Mouse (Mus musculus) embryo, embryonic 11 days (tissue): Measurements from ENCODE around the gene Zfp652.
"Not testable (repeated sequence)": the region's sequence is repeated elsewhere in the genome, so short reads cannot be mapped to it uniquely, and the experiment has no call there.

Experiments
- DNase-seq: peaks from one replicate; pipeline ENCODE4 v3.0.0-alpha.2; 2015

Zfp652 gene

DNA sequence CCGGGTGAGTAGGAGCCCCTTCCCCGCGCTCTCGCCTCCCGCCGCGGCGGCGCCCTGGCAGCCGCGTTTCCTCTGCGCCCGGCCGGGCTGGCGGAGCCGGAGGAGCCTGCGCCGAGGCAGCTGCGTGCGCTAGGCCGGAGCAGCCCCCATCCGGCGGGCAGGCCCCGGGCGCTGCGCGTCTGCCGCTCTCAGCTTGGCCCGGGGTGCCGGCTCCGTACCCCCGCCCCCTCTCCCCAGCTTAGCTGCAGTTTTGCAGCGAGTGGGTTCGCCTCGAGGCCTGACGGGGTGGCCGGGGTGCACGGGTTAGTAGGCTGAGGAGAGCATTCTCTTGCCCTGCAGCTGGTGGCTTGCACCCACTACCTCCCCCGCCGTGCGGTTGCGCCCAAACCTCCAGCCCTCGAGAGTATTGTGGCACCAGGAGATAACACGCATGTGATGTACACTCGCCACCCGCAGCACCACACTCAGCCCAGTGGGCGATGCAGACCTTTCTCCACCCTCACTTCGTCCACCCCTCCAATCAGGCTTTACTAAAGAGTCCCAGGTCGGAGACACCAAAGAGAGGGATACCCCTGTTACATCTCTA is 845 bp downstream of the Zfp652 start:
- peak; percentile 72 for DNase-seq

DNA sequence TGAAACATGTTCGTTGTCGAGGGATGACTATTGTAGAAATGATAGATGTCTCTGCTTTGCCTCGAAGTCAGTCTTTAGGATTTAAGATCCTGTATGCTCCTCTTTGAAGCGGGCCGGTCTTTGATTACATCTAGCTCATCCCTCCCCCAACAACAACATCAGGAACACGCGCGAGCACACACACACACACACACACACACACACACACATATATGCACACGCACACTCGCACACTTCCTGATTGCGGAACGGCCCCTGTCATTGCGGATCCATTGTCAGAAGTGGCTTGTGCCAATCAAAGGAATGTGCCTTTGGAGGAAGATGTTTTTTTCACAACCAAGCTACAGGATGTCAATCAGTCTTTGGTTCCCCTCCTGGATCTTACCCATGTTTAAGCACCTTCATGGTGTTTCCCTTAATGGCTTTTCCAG is 1.4 kb downstream of the Zfp652 start:
- peak; percentile 37 for DNase-seq

DNA sequence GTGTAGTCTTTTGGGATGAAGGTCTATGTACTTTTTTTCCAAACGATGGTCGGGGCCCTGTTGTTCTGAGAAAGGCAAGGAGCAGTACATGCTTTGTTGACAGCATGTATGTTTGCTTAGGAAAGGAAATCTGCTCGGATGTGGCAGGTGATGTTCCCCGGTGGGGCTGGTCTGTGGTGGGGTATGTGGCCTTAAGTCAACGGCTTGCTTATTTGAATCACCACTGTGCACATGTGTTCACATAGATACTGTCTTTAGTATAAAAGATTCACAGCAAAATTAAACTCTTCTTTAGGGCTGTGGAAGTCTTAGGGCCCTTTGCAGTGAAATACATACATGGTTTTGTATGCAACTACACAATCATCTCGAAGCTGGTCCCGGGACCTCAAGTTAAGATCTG is 1.9 kb downstream of the Zfp652 start:
- no peak for DNase-seq

DNA sequence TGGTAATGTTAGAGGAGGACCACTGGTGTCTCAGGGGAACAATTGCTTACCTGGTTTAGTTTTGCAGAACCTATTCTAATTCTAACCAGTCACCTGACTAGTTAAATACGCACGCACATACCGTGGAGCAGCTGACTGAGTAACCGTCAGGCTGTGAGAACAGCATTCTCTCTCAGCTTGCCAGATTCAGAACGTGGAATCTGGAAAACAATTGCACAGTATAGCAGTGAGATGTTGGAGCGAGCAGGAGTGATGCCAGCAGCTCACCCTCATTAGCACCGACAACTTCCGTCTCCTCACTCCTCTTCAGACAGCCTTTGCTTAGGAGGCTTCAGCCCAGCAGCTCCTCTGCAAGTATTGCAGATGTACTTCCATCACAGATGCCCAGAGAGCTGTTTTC is 3.7 kb downstream of the Zfp652 start:
- DNase-seq, result no peak

DNA sequence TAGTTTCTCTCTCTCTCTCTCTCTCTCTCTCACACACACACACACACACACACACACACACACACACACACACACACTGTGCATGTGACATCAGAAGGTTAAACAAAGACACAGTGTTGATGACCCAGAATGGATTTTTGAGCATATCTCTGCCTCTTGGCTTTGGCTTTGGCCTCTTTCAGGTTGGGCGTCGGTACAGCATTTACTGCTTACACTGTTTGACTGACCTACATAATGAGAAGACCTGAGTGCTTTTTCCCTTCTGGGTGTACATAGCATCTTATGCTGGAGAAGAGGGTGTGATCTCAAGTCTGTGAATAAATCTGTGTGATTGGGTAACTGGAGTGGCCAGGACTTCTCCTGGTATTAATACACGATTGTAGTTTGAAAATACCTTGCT is 6.9 kb downstream of the Zfp652 start:
- DNase-seq, result no peak

DNA sequence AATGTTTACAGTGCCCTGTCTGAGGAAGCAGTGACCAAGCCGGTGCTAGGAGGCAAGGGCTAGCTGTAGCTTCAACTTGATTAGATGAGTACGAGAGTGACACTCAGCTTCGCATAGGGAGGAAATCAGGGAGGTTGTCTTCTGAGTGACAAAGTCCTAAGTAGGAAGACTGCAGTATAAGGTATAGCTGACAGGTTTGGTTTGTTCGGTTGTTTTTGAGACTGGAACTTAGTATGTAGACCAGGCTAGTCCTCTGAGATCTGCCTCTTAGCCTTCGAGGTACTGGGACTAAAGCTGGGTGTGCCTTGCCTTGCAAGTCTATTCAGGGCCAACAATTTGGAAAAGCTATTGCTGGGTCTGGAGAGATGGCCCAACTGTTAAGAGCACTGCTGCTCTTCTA is 10.8 kb downstream of the Zfp652 start, which contains the start of gene B130006D01Rik:
TSS of gene B130006D01Rik (plus strand) at position 301 of the 400 bp plus-strand sequence.
- no peak for DNase-seq

DNA sequence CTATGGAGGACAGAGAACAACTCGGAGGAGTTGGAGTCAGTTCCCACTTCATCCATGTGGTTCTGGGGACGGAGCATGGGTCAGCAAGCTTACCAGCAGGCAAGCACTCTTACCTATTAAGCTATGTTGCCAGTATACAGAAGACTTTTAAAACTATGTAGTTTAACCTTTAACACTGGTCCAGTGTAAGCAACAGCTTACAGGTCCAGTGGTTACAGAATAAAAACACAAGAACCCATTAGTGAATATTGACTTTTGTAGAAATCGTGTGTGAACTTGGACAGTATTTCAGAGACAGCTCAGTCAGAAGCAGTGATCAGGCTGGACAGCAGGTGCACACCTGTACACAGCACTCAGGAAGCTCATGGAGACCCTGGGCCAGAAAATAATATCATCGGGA is 12.0 kb downstream of the Zfp652 start:
- no peak for DNase-seq

DNA sequence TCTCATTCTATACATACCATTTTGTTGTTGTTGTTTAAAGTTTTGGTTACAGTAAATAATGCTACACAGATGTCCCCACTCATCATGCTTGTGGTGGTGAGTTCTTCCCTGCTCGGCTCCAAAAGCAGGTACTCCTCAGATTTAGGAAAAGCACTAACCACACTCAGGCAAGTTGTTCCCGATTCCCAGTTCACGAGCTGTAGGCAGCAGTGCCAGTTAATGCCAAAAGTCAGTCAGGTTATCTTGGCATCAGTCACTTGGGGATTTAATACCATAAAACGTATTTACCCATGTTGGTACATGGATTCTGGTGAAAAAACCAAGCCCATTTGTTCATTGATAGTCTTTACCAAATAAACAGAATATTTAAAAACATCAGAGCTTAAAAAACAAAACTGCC is 13.7 kb downstream of the Zfp652 start:
- DNase-seq, result no peak

DNA sequence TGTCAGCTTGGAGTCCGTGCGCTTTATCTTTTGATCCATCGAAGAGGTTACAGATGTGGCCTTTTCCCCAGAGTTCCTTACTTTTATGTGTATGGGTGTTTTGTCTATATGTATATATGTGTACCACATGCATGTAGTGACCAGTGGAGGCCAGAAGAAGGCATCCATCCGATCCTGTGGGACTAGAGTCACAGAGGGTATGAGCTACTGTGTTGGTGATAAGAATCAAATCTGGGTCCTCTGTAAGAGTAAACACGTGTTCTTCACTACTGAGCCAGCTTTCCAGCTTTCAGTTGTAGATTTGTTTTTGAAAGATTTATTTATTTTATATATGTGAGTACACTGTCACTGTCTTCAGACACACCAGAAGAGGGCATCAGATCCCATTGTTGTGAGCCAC is 15.5 kb downstream of the Zfp652 start:
- no peak for DNase-seq

DNA sequence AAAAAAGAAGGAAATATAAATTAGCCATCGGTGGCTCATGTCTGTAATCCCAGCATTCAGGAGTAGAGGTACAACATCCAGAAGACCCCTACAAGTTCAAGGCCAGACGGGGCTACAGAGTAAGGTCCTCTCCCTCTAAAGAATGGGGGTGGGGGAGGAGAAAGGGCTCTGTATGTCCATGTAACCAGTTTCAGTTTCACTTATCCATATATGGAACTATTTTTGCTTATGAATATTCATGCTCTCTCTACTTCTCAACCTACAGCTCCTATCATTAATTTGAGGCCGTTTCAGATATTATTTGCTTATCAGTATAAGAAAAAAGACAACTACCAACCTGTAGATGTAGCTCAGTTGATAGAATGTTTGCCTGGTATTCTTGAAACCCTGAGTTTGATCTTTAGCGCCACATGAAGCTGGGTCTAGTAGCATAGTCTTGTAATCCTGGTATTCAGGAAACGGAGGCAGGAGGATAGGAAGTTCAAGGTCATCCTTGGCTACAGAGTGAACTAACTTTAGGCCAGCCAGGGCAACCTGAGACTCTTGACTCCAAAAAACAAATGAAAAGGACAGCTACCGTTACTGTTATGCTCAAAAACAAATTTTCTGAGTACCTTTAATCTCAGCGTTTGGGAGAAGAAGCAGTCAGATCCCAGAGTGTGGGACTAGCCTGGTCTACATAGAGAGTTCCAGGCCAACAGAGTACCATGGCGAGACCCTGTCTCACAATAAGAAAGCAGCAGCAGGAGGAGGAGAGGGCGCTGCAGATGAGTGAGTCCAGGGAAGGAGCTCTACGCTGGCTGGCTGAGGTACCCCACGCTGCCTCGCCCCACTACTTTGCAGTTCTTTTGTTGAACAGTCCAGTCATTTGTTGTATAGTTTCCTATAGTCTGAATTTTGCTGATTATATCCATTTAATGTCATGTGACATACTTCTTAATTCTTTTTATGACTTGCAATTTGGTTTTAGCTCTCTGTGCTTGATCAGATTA is 16.7 kb downstream of the Zfp652 start:
- DNase-seq, result no peak

DNA sequence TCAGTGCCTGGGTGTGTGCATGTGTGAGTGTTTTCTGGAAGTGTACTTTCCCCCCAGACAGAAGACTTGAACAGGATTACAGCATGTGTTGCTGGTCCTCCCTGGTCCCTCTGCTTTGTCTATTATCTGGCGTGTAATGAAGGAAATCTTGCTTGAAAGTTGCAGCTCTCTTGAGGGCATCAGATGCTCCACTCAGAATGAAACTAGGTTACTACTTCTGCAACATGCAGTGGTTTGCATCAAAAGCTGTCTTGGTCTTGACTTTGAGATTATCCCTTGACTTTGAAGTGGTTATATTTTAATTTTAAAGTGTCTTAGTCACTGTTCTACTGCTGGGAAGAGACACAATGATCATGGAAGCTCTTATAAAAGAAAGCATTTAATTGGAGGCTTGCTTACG is 22.0 kb downstream of the Zfp652 start:
- DNase-seq, result no peak

DNA sequence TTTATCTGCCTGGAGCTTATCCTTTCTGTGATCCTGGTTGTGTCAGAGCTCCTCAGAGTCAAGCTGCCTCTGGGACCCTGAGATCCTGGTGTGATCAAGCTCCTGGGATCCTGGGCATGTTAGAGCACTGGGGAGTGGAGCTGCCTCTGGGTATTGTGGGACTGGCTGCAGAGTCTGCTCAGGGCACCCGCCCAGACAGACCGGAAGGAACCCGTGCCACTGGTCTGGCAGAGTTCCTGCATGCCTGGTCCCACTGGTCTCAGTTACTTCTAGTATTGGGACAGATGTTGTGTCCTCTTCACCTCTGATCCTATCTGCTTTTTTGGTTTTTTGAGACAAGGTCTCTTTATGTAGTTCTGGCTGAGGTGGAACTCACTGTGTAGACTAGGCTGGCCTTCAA is 25.3 kb downstream of the Zfp652 start:
- DNase-seq, result no peak

DNA sequence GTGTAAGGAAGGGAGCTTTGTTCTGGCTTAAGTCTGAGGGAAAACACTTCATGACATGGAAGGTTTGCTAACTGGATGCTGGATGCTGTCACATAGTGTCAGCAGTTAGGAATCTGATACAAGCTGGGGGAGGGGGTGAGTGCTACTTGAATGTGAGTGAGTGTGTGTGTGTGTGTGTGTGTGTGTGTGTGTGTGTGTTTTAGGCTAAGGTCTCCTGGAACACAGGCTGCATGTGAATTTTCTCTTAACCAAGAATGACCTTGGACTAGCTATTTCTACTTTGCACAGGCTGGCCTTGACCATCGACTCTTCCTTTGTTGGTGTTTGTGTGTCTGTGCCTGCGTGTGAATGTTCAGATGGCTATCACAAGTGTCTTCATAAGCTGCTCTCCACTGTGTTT is 32.0 kb downstream of the Zfp652 start:
- DNase-seq, result no peak

DNA sequence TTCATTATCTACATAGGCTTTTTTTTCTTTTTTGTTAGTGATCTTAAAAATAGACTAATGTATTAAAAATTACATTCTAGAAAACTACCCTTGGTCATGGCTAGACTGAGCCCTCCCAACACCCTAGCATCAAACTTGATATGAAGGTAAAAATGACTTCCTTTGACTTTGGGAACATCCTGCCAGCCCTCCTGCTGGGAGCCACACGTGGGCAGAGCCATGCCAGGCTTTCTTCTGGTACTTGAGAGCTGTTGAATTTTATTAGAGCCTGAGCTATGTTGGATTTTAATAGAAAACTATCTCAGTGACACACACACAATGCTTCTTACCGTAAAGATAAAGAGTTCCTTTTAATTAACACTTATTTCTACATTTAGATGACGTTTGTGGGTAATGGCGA is 34.3 kb downstream of the Zfp652 start:
- DNase-seq, result no peak

DNA sequence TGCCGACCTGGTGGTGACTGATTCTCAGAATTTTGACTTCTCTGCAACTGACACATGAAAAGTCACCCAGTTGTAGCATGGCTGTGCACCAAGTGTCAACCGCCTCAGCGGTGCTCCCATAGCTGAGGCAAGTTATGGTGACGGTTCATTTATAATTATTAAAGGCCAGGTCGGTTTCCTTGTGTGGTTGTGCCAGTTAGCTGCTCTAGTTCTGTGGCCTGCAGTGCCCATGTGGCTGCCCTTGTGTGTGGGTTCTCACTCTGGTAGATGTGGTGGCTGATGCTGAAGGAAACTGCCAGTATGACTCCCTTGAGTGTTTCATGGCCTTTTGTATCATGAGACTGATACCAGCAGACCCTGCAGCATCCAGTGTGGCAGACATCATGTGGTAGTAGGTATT is 35.9 kb downstream of the Zfp652 start:
- no peak for DNase-seq

DNA sequence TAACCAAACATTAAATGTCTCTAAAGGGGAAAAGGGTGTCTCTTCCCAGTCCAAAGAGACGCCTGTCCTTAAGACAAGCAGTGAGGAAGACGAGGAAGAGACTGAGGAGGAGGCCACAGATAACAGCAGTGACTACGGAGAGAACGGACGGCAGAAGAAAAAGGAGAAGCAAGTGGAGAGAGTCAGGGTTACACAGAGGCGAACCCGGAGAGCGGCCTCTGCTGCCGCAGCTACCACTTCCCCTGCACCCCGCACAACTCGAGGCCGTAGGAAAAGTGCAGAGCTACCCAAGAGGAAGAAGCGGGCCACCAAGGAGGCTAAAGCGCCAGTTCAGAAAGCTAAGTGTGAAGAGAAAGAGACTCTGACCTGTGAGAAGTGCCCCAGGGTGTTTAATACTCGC is 37.1 kb downstream of the Zfp652 start:
- no peak for DNase-seq

DNA sequence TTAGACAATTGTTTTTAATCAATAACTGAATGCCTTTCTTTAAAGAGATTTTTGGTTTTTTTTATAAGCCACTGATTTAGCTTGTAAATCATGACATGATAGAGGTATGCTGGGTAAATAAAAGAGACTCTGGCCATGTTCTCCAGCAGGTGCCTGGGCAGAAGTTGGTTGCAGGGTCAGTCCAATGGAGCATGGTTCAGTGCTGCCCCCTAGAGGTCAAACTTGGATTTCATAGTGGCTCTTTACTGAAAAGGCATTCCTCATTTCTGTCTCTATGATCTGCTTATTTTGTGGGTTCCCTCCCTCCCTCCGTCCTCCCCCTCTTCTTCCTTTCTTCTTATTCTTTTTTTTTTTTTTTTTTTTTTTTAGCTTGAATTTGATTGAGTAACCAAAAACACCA is 38.5 kb downstream of the Zfp652 start:
- DNase-seq, result peak; percentile 78

DNA sequence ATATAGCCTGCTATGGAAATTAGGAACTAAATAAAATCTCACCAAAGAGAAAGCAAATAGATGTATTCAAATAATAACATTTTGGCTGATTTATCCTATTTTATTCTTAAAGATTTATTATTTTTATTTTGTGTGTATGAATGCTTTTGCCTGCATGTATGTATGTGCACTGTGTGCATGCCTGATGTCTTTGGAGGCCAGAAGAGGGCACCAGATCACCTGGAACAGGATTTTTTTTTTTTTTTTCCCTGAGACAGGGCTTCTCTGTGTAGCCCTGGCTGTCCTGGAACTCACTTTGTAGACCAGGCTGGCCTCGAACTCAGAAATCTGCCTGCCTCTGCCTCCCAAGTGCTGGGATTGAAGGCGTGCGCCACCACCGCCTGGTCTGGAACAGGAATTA is 42.7 kb downstream of the Zfp652 start:
- DNase-seq, result not testable (repeated sequence)

DNA sequence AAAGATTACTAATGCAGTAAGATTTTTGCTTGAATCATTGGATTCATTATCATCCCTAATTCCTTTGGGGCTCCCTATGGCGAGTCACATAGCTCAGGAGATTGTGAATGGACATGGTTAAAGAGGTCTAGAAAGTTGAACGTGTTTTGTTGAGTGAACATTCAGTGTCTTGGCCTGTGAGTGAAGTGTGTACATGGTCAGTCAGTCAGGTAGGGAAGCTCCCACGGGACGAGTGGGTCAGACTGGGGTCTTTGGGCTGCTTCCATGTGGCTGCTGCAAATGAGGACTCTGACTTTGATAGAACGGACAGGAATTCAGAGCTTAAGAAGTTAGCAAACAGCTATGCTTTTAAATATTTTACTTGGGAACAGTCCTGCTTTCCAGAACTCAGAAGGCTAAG is 48.0 kb downstream of the Zfp652 start:
- DNase-seq, result no peak

DNA sequence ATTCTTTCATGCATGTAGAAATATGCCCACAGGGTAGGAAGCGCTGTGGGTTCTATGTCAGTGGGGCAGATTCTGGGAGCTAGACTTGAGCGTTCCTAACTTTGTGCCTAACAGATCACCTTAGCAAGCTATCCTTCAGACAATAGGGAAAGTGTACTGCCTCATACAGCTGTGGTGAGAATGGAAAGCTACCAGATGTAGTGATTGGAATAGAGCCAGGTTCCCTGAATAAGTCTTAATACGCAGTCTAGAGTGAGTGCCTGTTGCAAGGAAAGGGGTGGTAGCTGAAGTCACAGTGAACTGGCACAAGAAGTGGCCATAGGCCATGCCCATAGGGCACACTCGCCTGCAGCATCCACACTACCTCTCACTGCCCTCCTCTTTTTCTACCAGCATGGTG is 50.5 kb downstream of the Zfp652 start:
- DNase-seq, result no peak

DNA sequence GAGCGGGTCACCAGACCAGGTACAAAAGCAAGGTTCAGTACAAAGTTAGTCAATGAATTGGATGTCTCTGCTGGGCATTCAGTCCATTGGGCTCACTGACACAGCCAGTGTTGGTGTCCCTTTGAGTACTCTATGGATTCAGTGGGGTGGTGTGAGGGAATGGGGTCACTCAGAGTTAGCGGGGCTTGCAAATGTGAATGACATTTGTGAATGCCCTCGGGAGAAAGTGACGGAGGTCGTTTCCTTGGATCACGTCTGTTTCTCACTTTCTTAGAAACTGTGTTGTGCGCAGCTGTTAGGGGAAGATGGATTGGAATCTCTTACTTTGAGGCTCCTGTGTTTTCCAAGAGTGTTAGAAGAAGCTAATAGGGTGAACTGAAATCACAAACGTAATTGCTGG is 52.3 kb downstream of the Zfp652 start:
- DNase-seq, result no peak

DNA sequence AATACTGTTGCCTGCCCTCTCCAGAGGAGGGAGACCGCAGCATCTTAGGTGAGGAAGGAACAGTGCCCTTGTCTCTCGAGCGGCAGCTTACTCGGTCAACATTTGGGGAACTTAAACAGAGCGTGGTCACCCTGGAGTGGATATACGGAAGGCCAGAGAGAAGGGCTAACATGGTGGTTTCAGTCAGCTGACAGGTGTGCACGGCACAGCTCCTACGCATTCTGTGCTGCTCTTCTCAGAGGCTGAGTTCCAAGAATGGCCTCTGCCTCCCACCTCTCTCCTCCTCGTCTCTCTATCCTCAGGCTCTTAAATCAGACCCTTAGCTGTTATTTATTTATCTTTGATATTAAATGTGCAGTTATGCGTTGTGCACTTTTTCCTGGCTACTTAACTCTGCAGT is 52.9 kb downstream of the Zfp652 start:
- DNase-seq, result no peak

DNA sequence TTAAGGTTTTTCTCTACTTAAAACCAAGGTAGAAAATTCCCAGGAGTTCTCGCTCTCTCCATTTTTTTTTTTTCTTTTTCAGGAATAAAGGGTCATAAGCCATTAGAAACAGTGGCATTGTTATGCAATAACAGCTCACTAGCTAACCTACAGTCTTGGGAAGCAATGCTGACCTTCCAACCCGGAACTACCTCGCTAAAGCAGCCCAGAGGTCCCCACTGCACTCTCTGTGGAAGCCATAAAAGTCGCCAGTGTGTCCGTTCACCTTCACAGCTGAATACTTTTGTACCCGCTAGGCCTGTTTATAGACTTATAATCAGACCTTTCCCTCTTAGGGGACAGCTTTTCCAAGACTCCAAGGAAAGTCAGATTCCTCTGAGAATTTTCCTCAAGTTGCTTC is 55.8 kb downstream of the Zfp652 start:
- DNase-seq, result no peak

DNA sequence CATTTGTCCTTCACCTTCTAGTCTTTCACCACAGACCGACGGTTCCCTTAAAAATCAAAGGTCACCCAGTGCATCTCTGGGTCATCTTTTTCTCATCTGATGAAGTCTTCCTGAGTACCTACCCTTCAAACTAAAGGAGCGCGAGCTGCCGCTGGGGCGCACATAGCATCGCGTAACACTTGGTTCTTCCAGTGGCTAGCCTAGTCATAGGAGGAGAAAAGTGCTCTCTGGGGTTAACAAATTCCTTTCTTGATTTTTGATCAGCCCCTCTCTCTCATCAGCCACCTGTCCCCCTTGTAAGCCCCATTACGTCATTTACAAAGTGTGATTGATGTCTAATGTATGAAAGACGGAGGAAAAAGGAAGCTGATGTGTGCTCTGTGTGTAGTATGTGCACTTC is 56.7 kb downstream of the Zfp652 start:
- DNase-seq, result no peak
